Mouse (Mus musculus): ENCODE data around the gene Pdhx.
A peak's percentile ranks its signal among the peaks of the same experiment; 100 is the strongest.

Gene Pdhx

DNA sequence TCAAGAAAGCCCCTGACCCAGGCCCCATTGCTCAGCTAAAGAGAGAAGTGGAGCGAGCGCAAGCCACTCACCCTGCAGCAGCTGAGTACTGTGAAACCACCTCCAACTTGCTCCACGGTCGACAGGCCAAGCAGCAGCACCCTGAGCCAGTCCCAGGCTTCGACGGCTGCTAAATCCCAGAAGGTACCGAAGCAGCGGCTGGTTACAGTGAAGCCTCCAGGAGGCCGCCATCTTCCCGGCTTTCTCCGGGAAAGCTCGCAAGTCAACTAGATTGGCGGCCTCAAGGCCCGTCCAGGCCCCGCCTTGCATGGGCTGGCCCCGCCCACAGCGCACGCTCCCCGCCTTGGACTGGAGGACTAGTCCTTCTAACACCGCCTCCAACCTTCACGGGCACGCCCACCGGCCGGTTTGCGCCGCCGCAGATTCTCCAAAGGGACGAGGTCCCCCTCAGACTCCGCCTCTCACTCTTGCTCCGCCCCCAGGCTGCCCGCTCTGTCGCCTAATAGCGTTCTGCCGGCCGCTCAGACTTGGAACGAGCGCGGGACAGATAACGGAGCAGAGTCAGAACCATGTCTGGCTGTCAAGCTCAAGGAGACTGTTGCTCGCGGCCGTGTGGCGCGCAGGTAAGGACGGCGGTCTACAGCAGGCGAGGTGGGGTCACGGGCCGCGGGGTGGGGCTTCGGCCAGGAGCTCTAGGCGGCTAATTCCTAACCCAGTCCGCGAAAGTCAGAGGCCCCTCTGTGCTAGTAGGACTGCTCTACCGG lies at the start of gene Pdhx, which contains the start of gene Apip:
Gene Pdhx (minus strand): TSS at position 295 of the 764 bp plus-strand sequence.
Gene Apip (plus strand): TSS at position 457 of the 764 bp plus-strand sequence.
- DNase-seq = peak; percentile 99 to 100

DNA sequence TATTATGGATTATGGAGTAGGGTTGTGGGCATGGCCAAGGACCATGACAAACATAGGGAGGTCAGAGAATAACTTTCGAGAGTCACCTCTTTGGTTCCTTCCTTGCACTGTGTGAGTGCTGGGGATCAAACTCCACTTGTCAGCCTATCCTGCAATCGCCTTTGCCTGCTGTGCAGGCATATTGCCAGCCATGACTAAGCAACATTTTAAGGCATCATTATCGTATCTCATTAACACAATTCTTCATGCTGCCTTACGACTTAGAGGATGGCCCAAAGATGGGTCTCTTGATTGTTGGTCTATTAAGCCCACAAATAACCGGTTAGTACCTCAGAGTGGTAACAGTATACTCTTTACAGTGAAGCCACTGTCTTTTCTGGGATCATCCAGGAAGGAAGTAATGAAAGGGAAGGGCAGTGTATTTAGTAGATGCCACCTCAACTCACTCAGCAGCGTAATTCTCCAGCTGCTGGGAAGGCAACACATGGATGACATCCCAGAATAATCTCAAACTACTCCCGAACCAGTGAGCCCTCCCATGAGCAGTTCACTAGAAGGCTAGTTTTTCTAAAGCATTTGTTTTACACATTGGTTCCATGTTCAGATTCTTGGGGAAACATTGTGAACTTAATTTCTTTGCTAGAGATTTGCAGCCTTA lies 46.0 kb upstream of the Pdhx start:
- no peak for DNase-seq

DNA sequence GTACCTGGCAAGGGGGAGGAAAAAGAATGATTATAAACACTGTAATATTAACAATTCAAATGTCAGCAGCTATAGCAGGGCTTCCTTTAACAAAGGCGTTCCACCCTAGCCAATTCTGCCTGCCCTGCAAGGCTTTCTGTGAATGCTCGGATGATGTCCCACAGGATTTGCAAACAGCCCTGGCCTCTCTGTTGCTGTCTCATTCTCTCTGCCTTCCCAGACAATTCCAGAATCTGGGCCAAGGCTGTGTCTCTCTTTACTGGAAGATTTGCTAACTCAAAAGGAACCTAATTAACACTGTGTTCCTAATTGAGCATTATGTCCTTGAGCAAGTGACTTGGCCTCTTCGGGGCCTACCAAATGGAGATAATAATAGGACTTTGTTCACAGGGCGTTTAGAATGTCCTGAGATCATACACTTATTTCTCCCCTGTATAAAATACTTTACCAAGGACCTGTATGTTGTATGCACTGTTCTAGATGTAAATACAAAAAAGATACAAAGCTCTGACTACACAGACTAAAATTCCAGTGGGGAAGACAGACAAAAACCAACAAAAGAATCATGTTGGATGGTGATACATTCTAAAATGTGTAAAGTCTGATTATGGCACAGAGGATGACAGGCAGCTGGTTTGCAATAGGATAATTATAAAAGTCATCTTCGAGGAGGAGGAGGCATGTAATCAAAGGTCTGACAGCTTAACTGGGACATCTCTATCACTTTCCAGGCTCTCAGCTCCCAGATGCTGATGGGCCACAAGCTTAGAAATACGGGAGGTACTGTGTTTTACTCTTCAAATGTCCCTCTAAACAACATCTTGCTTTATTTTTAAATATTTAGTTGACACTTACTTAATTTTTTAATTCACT lies 45.2 kb upstream of the Pdhx start:
- DNase-seq = no peak

DNA sequence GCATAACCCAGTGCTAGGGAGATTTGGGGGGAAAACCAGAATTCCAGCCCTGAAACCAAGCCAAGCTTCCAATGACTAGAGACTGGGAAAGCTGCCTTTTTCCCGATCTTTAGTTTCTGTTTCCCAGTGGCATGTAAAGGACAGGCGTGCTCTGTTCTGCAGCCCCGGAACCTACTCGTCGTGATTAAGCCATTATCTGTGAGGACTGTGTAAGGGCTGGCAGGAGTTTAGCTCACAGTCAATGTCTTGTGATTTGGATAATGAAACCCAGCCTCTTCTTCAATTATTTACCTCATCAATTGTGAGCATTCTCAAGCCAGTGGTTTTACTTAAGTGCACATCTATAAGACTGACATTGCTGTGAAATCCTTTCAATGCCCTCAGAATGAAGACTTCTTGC lies 43.9 kb upstream of the Pdhx start:
- DNase-seq = no peak

DNA sequence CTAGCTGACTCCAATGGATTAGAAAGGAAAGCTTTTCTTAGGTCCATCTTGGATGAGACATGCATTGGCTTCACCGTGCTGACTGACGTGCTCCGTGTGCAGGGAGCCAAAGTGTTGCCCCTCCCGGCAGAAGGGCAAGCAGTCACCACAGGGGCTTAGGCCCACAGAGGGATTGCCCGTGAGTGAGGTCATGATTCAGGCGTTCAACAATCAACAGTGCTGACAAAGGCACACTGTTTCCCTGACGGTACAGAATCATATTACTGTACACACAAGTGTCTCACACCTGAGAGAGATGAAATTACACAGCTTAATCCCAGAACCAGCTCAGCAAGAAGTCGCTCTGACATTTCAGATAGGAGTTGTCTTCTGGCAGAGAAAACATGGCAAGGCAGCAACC lies 38.4 kb upstream of the Pdhx start:
- no peak for DNase-seq

DNA sequence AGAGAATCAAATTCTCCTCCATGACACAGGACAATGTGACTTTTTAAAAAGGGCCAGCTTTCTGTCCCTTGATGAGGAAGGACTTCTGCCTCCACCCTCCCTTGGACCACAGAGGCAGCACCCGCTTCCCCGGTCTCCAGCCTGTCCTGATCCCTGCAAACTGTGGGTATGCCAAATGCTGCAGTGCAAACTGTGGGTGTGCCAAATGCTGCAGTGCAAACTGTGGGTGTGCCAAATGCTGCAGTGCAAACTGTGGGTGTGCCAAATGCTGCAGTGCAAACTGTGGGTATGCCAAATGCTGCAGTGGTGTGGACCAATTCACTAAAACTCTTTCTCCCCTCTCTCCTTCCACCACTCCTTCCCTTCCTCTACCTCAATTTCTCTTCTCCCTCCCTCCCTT lies 32.9 kb upstream of the Pdhx start:
- DNase-seq = no peak

DNA sequence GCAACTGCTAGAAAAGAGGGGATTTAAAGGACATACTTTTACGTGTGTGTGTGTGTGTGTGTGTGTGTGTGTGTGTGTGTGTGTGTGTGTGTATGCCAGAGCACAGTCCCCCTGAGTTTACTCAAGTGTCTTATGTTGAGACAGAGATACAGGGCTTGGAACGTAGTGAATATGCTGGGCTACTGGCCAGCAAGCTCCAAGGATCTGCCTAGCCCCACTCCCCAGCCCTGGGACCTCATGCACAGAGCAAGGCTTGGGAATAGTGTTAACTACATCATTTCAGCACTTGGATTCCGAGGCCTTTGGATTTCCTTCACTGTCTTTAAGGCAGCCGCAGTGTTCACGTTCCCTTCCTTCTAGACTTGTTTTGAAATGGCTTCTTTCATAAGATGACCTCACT lies 29.3 kb upstream of the Pdhx start:
- no peak for DNase-seq

DNA sequence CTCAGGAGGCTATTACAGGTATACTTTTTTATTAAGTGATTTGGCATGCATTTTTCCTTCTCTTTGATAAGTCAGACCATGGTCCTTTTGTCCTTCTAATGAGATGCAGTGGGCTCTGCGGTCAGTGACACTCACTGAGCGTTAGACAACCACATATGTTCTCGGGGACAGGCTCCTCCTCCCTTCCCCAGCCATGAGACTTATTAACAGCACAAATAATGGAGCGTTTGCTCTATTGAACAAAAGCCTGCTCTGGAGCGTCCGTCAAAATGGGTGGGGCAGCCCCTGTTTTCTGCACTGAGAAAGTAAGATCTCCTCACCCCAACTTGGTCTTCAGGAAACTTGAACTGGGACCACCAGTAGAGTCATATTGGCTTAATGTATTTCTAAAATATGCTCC lies 16.2 kb upstream of the Pdhx start:
- DNase-seq = no peak

DNA sequence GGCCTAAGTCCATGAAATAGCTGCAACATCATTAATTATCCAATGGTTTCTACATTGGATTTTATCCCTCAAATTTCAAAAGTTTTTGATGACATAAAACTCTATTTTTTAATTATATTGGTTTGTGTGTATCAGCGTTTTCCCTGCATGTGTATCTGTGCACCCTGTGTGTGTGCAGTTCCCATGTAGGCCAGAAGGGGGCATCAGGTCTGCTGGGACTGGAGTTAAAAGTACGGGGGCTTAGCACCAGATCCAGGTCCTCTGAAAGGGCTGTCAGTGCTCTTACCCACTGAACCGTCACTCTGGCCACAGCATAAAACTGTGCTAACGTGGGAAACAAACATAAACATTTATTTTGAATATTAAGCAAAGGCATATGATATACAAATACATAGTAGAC lies 14.8 kb upstream of the Pdhx start:
- peak in 1 of 2 experiments; percentile 18 for DNase-seq

DNA sequence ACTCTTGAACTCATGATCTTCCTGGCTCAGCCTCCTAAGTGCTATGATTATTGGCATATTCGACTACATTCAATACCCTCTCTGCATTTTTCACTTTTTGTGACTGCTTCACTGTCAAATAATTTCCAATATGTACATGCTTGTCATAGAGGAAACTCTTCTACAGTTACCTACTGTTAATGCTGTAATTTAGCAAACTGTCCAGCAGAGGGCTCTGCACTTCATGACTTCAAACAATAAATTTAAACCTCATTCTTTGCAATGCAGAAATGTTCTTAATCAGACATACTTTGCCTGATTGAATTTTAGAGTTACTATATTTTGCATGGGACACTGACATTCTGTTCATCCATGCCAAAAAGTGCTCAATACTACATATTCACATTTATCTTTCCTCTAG lies 13.1 kb upstream of the Pdhx start:
- peak in 1 of 2 experiments; percentile 31 for DNase-seq

DNA sequence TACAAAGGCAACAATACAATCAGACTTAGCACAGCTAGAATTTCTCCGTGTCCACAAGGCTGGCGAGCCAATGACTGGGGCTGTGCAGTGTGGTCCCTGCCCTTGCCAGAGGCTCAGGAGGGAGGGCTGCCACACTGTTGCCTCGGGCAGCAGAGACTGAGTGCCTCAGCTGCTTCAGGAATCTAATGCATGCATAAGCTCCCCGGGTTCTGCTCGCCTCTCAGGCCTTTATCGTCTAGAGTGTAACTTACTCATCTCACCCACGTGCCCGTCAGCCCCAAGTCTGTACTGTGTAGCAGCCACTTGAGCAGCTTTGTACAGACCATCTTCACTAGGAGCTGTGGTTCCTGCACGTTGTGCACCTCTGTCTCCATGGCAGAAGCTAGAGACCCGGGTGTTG lies 12.3 kb upstream of the Pdhx start:
- no peak for DNase-seq

DNA sequence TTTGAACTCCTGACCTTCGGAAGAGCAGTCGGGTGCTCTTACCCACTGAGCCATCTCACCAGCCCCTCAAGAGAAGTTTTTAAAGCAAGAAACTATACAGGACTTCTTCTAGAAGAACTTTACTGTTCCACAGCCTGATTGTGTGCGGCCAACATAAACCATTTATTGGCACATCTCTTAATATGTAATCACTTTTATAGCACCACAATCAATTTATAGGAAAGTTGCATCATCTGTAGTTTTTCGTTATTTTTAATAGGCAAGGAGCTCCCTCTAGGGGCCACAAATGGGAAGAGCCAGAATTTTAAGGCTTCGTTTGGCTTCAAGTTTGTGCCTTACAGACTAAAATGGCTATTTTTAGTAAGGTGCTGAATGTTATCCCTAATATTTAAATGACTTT lies 11.1 kb upstream of the Pdhx start:
- DNase-seq = peak in 1 of 2 experiments; percentile 27

DNA sequence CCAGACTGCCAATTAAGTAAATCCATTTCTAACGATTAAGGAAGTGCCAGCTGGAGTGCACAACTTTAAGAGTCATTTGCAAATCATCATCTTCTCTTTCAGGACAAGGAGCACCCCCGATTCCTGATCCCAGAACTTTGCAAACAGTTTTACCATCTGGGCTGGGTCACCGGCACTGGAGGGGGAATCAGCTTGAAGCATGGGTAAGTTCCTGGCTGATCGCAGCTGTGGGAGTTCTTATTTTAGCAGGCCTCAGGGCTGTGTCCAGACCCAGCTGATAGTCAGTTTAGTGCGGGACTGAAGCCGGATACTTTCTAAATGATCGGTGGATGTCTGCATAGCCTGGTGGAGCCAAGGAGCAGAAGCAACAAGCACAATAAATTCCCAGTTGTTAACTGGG lies 9.5 kb upstream of the Pdhx start:
- DNase-seq = no peak

DNA sequence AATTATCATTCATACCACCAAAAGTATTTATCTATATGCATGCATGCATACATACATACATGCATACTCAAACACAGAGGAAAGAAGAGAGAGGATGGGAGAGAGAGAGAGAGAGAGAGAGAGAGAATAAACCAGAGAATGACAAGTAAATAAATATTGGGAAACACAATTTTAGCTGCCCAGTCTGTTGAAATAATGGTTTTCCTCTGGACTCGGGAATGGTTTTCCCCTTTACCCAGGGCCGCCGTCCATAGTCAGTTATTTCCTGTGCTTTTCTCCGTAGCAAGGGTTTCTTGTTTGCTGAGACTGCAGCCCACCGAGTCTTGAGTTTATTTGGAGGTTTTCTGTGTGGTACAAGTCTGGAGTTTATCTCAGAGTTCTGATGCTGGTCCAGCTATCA lies 8.4 kb upstream of the Pdhx start:
- no peak for DNase-seq

DNA sequence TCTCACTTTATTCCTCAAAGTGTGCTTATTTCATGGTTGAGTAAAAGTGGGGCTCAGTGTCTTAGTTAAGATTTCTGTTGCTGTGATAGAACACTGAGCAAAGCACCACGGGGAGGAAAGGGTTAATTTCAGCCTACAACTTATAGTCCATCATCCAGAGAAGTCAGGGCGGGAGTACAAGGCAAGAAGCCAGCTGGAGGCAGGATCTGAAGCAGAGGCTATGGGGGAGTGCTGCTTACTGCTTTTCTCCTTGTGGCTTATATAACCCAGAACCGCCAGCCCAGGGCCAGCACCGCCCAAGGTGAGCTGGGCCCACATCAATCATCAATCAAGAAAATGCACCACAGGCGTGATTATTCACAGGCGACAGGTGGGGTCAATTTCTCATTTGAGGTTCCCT lies 7.8 kb upstream of the Pdhx start:
- DNase-seq = no peak

DNA sequence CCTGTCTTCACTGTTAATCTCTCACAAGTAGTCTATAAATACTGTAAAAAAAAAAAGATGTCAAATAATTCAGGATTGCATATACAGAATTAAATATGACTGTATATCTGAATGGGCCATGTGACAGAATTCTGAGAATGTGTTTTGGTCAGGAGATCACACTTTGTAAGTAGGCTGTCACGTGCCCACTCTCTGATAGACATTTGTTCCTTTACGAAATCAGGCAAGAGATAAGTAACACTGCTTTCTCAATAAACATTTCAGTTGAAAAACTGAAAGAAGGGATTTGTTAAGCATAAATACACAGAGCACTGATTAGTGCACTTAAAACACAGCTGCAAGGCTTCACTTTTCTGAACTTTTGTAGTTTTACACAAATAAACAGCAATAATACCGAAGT lies 2.7 kb downstream of the Pdhx start:
- DNase-seq = no peak

DNA sequence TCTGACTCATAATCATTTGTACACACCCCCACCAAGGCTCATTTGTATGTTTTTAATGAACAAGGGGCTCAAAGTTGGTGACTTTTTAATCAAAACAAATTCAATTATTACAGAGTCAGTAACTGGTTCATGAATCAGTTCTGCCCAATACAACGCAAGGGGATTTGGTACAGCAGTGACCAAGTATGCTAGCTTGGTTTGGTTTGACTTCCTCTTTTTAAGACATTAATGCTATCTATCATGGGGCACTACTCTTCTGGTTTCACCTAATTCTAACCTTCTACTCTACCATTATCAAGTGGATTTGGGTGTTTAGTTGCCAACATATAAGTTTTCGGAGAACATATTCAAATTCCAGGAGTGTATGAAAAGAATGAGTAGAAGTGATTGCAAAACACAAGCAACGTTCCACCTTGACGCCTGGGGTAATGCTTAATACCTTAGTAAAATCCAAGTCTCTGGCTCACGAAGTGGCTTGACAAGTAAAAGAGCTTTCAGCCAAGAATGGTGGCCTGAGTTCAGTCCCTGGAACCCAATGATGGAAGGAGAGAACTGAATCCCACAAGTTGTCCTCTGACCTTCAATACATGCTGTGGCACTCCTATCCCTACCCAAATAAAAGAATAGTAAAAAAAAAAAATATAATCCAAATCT lies 3.4 kb downstream of the Pdhx start:
- no peak for DNase-seq

DNA sequence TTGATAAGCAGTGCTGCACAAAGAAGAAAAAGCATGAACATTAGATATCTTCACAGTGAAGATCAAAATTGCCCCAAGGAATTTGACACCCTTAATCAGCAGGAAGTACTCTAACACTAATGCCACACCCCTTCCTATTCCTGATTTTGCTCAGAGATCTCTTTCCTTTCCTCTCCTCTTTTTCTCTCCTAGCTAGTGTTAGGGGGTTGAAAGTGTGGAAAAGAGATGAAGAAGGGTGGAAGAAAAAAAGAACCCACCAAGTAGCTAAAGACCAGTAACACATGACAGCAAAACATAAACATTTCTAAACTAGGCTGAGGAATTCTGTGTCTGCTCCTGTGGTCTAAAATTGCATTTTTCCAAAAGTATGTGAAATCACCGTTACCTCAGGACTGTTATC lies 4.7 kb downstream of the Pdhx start:
- DNase-seq = no peak

DNA sequence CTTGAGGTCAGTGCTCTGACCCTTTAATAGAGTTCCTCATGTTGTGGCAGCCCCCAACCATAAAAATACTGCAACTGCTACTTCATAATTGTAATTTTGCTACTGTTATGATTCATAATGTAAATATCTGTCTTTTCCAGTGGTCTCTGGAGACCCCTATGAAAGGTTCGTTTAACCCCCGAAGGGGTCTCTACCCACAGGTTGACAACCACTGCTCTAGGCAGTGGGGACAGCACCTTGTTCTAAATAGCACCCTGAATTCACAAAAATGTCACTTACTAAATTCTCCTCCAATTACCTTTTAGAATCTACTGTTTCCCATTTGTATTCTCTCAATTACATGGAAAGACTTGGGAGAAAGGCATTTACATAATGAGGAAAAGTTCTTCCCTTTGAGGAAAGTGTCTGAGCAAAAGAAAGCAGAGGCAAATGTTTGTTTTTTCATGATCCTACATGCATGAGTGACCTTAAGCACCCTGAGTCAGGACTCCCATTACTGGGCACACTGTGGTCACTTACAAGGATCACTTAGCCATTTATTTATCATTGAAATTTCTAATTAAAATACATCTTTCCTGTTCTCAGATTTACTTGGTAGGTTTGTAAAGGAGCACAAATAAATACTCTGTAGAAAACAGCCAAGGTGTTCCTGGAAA lies 5.6 kb downstream of the Pdhx start:
- no peak for DNase-seq

DNA sequence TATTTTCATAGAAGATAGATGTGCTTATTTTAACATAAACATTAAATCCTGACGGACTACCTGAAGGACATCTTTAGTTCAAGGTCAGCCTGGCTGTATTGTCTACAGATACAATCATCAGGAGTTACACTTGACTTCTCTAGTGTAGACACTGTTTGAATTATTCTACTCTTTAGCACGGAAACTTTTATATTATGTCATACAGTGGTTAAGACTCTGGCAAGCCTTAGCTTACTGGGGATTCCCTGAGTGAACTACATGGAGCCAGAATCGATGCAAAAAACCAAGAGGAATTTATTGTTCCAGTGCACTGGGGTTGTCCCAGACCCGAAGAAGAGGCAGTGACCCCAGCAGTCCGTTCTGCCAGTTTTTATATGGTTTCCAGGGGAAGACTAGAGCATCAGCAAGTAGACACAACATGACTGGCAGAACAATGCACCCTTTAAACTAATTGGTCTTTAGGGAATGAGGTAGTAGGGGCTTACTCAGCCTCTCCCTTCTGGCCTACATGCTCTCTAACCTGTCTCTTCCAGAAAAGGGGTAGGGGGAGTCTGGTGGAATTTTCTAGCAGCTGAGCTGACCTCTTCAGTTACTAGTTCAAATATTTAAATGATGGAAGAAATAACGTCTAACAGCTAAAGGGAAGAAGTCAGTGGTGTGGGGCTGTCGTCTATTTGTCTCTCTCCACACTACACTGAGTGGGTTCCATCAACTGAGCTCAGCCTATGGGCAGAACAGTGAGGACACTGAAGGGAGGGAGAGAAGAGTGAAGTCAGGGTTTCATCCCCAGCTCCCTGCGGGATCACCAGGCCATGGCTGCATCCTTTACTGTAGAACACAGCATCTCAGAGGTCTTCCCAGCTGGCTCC lies 6.4 kb downstream of the Pdhx start:
- DNase-seq = no peak

DNA sequence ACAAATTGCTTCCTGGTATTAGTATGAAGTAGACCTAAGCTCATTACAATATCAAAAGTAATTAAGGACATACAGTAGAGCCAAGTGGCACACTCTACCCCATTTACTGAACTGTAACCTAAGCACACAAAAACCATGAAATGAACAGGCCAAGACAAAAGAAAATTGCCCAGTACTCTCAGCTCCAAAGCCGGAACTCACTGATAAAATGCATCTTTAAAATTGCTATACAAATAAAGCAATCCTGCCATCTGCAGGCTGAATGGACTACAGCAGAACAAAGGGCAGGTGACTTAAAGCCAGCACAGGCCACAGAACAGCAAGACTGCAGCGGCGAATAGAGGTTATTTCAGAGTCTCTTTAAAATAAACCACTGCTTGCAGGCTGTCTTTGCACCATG lies 10.4 kb downstream of the Pdhx start:
- DNase-seq = peak; percentile 48 to 73

DNA sequence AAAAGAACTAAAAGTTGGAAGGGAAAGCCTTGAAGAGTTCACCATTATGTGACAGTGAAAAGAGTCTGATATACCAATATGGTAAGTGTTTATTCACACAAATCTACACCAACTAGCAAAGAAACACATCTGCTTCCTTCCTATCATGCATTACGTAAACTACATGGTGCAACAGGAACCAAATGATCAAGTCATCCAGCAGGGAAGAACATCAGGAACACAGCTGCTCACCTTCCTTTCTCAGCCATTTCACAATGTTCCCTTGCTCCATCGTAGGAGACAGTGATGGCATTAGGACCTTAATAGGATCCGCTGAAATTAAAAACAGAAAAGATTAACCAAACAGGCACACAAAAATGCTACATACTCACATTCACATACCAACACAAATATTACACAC lies 15.0 kb downstream of the Pdhx start:
- DNase-seq = no peak
